Mouse (Mus musculus): ENCODE measurements around the gene Lrrc29. TPM values are rescaled to one million over a fixed set of nuclear protein-coding genes. Genes with fewer than 3 reads are reported as not detected.
"Not testable (repeated sequence)": the region's sequence is repeated elsewhere in the genome, so short reads cannot be mapped to it uniquely, and the experiment has no call there.

Lrrc29 gene
- polyA plus RNA-seq, 1 experiment from 2014 or later = 0.61 TPM

DNA sequence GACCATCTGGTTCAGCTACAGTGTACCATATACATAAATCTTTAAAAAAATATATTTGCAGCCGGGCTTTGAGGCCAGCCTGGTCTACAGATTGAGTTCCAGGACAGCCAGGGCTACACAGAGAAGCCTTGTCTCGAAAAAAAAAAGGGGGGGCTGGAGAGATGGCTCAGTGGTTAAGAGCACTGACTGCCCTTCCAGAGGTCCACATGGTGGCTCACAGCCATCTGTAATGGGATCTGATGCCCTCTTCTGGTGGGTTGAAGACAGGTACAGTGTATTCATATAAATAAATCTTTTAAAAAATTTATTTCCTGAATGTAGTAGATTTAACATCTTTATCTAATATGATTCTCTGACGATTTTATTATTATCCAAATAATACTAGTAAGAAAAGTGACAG lies 34.3 kb downstream of the Lrrc29 start:
- Histone ChIP-seq H3K4me1 (peaks cover 40% of the 10 kb centered on the region), H3K27me3 (peaks cover 11% of the 10 kb centered on the region)
- not testable (repeated sequence) for H3K9me3 ChIP-seq (replicated peaks); H3K36me3 ChIP-seq (ENCODE audit: poor library complexity, severe bottlenecking); ATAC-seq; H3K4me3 ChIP-seq; H3K4me2 ChIP-seq; H3K9ac ChIP-seq; H3K27ac ChIP-seq
- 70% methylated on average over 3 of the region's 3 CpGs for WGBS

DNA sequence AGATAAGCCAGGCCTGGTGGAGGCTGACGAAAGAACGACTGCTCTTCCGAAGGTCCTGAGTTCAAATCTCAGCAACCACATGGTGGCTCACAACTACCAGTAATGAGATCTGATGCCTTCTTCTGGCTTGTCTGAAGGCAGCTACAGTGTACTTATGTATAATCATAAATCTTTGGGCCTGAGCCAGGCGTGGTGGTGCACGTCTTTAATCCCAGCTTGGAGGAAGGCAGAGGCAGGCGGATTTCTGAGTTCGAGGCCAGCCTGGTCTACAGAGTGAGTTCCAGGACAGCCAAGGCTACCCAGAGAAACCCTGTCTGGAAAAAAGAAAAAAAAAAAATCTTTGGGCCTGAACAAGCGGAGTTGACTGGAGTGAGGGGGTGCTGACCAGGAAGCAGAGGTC lies 34.7 kb downstream of the Lrrc29 start:
- ATAC-seq = not testable (repeated sequence)

DNA sequence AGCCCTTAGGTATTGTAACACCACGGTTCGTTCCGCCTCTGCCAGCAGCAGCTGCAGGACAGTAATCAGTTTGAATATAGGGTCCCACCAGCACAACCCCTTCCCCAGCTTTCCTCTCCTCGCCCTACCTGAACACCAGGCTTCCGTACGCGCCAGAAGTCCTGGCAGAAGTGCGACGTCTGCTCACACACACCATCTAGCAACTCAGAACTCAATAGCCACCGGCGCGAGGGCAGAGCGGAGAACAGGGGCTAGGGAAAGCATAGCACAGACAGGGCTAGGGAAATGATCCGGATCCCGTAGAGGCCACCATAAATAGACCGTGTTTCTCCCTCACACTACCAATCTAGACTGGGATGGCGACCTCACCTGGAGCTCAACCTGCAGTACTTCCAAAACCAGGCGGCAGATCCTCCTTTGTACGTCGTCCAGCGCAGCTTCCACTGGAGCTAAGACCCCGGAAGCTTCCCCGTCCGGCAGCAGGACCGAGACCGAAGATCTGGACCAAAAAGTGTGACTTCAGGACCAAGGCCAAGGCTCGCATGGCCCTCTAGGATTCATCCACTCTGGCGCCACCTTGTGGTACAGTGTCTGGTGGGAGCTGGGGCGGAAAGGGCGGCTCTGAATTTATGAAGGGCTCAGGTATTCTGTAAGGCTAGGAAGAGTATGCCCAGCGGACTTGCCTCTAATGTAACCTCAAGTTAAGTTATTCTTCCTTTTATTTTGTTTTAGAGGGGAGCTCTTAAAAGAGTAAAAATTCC lies 35.3 kb downstream of the Lrrc29 start:
- peaks cover under 1% of the 10 kb centered on the region; the same call in 1 of the 2 replicates for H3K36me3 ChIP-seq (ENCODE audit: poor library complexity, severe bottlenecking)
- ATAC-seq = no peak
- H3K4me3 ChIP-seq = peak overlapping the region; percentile 50

More for the DNA sequence above, 34.7 kb downstream of the Lrrc29 start:
- Histone ChIP-seq H3K4me1 (peaks cover 42% of the 10 kb centered on the region), H3K4me2 (peak overlapping the region; percentile 70; the same call in 1 of the 2 replicates), H3K27me3 (peaks cover 11% of the 10 kb centered on the region)
- WGBS = 88% methylated on average over 8 of the region's 8 CpGs
- H3K4me3 ChIP-seq; H3K36me3 ChIP-seq (ENCODE audit: poor library complexity, severe bottlenecking); H3K9me3 ChIP-seq (replicated peaks); H3K9ac ChIP-seq; H3K27ac ChIP-seq: not testable (repeated sequence)

DNA sequence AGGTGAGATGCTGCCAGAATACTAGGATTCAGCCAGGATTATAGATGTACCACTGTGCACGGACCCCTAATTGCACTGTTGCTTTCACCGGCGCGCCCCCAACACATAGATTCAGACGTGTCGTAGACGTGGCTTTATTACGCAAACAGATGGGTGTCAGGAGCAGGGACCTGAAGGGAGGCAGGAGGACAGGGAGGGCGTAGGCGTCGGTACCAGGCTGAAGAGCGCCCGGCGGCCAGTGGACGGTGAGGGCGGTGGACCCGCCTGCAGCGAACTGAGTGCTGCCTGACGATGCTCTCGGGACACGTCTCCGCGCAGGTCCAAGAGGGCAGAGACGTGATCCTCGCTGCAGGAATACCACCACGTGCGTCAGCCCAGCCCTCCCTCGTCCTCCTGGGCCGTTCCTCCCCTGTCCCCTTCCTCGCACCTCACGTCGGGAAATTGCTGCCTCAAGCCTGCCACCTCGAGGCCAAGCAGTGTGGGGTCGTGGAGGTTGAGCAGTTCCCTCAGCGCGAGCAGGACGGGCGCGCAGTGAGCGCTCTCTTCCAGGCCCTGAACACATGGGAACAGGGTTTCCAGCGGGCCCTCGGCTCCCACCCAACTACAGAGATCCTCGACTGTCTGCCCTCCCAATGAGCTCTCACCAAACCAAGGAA lies 36.1 kb downstream of the Lrrc29 start, which contains the start of gene 4931428F04Rik:
Gene 4931428F04Rik (minus strand): TSS at position 60 of the 656 bp plus-strand sequence.
- Histone ChIP-seq H3K27ac (peak within 1 kb of the TSS; percentile 84), H3K27me3 (peaks cover 11% of the 10 kb centered on the region), H3K4me3 (peak within 1 kb of the TSS; percentile 50), H3K4me1 (peaks cover 52% of the 10 kb centered on the region), H3K36me3 (ENCODE audit: poor library complexity, severe bottlenecking) (peaks cover 8% of the 10 kb centered on the region), H3K9me3 (replicated peaks) (no peaks in the 10 kb centered on the region), H3K9ac (peak within 1 kb of the TSS; percentile 65), H3K4me2 (peak within 1 kb of the TSS; percentile 70)
- peak; percentile 39 for ATAC-seq
- 1% methylated on average over 43 of the region's 43 CpGs for WGBS

More for the DNA sequence above, 35.3 kb downstream of the Lrrc29 start:
- Histone ChIP-seq H3K9me3 (replicated peaks) (no peaks in the 10 kb centered on the region), H3K4me1 (peaks cover 48% of the 10 kb centered on the region), H3K9ac (0 out of 2 replicates have a peak overlapping the region, but pooled peaks have one; percentile 65), H3K4me2 (peak overlapping the region; percentile 70), H3K27ac (no peak overlapping the region), H3K27me3 (peaks cover 11% of the 10 kb centered on the region)
- 5% methylated on average over 31 of the region's 31 CpGs for WGBS

DNA sequence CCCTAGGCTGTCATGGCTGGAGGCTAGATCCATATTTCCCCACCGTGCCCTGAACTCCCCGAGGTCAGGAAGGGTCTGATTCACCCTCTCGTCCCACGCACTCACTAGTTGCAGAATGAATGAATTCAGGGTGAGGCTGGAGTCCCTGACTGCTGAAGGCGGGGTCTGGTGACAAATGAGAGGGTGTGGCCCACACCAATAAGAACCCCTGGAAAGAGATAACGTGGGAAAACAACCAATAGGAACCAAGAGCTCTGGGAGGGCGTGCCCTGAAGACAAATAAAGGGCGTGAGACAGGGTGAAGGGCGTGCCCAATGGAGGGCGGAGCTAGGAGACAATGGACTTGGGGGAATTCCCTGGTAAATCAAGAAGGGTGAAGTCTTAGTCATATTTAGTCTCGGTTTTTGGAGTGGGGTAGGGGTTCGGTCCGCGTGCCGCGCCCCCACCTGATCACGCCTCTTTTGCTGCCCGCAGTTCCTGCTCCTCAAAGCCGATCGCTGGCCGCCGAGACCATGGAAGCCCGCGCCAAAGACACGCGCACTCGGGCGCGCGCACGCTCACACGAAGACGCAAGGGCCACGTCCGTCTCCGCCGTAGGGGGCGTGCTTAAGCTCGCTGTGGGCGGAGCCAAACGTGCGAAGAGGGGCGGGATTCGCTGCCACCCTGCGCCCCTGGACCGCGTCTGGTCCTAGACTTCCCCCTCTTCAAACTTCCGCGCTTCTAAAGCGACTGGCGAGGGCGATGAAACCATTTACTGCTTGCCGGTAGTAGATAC lies 36.9 kb downstream of the Lrrc29 start:
- WGBS = under 1% methylated on average over 53 of the region's 53 CpGs

DNA sequence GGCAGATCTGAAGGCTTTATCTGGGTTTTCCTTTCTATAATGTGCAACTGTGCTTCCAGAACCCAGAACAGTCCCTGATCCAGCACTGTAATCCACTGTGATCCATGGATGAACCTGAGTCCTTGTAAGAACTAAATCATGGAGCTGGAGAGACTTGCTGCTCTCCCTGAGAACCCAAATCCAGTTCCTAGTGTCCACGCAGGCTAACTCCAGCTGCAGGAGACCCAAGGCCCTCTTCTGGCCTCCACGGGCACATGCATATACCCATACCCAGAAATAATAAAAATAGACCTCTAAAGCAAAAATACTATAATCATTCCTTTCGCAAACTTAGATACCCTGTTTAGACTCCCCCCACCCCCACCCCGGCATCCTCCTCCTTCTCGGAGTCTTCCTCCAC lies 37.8 kb downstream of the Lrrc29 start:
- peak overlapping the region; percentile 70 for H3K4me2 ChIP-seq
- H3K4me3 ChIP-seq = peak overlapping the region; percentile 50
- peaks cover 21% of the 10 kb centered on the region for H3K36me3 ChIP-seq (ENCODE audit: poor library complexity, severe bottlenecking)
- H3K27me3 ChIP-seq = peaks cover 11% of the 10 kb centered on the region
- no peaks in the 10 kb centered on the region for H3K9me3 ChIP-seq (replicated peaks)
- no peak overlapping the region for H3K27ac ChIP-seq
- peaks cover 52% of the 10 kb centered on the region for H3K4me1 ChIP-seq
- WGBS = 89% methylated on average over 5 of the region's 5 CpGs
- peak overlapping the region; percentile 41; the same call in 1 of the 2 replicates for H3K9ac ChIP-seq
- ATAC-seq = no peak

More for the DNA sequence above, 36.9 kb downstream of the Lrrc29 start:
- Histone ChIP-seq H3K36me3 (ENCODE audit: poor library complexity, severe bottlenecking) (peaks cover 14% of the 10 kb centered on the region), H3K4me3 (peak overlapping the region; percentile 50), H3K4me2 (peak overlapping the region; percentile 70), H3K9me3 (replicated peaks) (no peaks in the 10 kb centered on the region), H3K27me3 (peaks cover 11% of the 10 kb centered on the region), H3K9ac (peak overlapping the region; percentile 65), H3K27ac (peak overlapping the region; percentile 84), H3K4me1 (peaks cover 52% of the 10 kb centered on the region)
- peak; percentile 91 for ATAC-seq

DNA sequence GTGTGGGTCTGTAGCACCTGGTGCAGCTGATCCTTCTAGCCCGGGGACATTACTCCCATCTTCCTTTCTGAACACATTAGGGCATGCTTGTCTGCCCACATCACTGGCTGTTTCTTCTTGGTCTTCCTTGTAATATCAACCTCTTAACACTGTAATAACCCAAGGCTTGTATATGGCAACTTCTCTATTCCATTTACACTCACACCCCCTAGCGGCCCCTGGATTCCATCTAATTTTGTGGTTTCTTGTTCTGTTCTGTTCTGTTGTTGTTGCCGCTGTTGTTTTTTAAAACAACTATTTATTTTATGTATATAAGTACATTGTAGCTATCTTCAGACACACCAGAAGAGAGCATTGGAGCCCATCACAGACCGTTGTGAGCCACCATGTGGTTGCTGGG lies 39.2 kb downstream of the Lrrc29 start:
- Histone ChIP-seq H3K4me1 (peaks cover 52% of the 10 kb centered on the region), H3K9me3 (replicated peaks) (no peaks in the 10 kb centered on the region), H3K27ac (no peak overlapping the region), H3K9ac (peak overlapping the region; percentile 10; the same call in 1 of the 2 replicates), H3K36me3 (ENCODE audit: poor library complexity, severe bottlenecking) (peaks cover 35% of the 10 kb centered on the region), H3K27me3 (peaks cover 11% of the 10 kb centered on the region), H3K4me2 (peak overlapping the region; percentile 70), H3K4me3 (no peak overlapping the region)
- ATAC-seq = no peak
- WGBS = 85% methylated on average over 4 of the region's 4 CpGs

DNA sequence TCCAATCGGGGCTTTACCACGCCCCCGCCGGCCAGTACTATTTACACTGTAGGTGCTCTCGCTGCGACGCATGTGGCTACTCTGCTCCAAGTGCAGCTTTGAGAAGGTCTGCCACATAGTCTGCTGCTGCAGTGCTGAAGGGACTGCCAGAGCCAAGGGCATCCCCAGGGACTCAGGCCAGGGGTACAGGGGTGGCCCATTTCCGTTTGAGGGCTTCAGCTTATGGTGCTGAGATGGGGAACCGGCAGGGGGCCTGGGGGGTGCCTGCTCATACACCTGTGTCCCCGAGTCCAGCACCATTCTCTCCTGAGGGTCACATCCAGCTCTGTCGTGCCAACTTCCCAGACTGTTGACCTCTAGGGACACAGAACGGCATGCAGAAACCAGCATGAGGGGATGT lies 40.6 kb downstream of the Lrrc29 start:
- Histone ChIP-seq H3K27ac (no peak overlapping the region), H3K4me1 (peaks cover 45% of the 10 kb centered on the region)

DNA sequence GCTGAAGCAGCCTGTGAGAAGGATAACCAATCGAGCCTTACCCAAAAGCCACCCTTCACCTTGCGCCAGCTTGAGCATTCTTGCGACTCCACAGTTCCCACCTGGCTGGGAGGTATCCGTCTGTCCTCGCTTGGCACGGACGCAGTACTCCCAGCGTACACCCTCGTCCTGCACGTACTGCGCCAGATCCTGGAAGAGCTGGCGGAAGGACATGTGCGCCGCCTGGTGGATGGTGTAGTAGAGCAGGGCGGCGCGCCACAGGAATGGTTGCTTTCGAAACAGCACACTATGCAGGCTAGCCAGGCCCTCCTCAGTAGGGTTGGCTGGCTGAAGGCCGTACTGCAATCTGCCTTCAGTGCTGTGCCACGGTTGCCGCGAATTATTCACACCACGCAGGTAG lies 43.0 kb downstream of the Lrrc29 start:
- no peak overlapping the region for H3K27ac ChIP-seq
- H3K27me3 ChIP-seq = peaks cover 26% of the 10 kb centered on the region
- no peak overlapping the region for H3K4me3 ChIP-seq
- no peak overlapping the region for H3K9ac ChIP-seq
- 22% methylated on average over 23 of the region's 23 CpGs for WGBS
- no peaks in the 10 kb centered on the region for H3K9me3 ChIP-seq (replicated peaks)
- 0 out of 2 replicates have a peak, but pooled peaks have one; percentile 14 for ATAC-seq
- no peak overlapping the region for H3K4me2 ChIP-seq
- peaks cover 49% of the 10 kb centered on the region for H3K36me3 ChIP-seq (ENCODE audit: poor library complexity, severe bottlenecking)
- H3K4me1 ChIP-seq = peaks cover 38% of the 10 kb centered on the region

More for the DNA sequence above, 40.6 kb downstream of the Lrrc29 start:
- Histone ChIP-seq H3K27me3 (peaks cover 8% of the 10 kb centered on the region), H3K36me3 (ENCODE audit: poor library complexity, severe bottlenecking) (peaks cover 42% of the 10 kb centered on the region), H3K4me2 (no peak overlapping the region), H3K4me3 (no peak overlapping the region), H3K9ac (no peak overlapping the region), H3K9me3 (replicated peaks) (no peaks in the 10 kb centered on the region)
- 47% methylated on average over 12 of the region's 12 CpGs for WGBS
- ATAC-seq = no peak

DNA sequence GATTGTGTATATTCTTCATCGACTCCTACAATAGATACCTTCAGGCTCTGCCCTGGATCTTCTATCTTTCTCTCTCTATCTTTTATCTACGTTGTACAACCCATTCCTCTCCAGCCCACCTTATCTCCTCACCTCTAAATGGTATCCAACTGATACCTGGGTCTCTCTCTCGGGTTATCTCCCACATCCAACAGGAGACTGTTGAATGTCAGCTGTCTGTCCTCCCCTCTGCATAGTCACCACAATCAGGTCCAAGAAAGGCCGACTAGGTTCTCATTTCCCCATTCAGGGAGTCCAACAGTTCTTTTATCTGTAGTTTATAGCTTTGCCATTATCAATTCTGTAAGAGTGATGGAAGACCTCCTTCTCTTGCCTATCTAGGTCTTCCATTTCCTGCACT lies 43.8 kb downstream of the Lrrc29 start:
- 95% methylated on average over 4 of the region's 4 CpGs for WGBS
- no peaks in the 10 kb centered on the region for H3K9me3 ChIP-seq (replicated peaks)
- no peak overlapping the region for H3K4me2 ChIP-seq
- H3K27ac ChIP-seq = no peak overlapping the region
- H3K9ac ChIP-seq = no peak overlapping the region
- no peak overlapping the region for H3K4me3 ChIP-seq
- peaks cover 49% of the 10 kb centered on the region for H3K36me3 ChIP-seq (ENCODE audit: poor library complexity, severe bottlenecking)
- no peak for ATAC-seq
- peaks cover 30% of the 10 kb centered on the region for H3K4me1 ChIP-seq
- peaks cover 34% of the 10 kb centered on the region for H3K27me3 ChIP-seq

DNA sequence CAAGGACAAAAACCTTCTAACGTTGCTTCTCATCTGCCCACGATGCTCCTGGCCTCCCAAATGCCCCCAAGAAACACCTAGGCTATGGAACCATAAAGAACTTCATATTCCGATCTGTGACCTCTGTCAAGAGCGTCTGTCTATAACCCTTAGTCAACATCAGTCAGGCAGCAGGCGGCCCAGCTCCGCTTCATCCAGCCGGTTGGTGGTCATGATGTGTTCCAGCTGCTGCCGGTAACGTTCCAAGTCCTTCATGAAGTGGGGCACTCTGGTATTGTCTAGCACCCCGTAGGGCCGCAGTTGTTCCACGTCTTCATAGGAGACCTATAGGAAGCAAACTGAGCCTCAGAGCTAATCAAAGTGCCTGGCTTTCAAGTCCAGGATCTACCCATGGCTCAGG lies 44.3 kb downstream of the Lrrc29 start:
- Histone ChIP-seq H3K4me1 (peaks cover 29% of the 10 kb centered on the region), H3K9ac (no peak overlapping the region), H3K36me3 (ENCODE audit: poor library complexity, severe bottlenecking) (peaks cover 49% of the 10 kb centered on the region), H3K4me2 (no peak overlapping the region), H3K4me3 (no peak overlapping the region), H3K9me3 (replicated peaks) (no peaks in the 10 kb centered on the region), H3K27me3 (peaks cover 38% of the 10 kb centered on the region), H3K27ac (no peak overlapping the region)
- ATAC-seq = no peak
- WGBS = 89% methylated on average over 12 of the region's 12 CpGs

Measured in forebrain, embryonic 13.5 days (tissue).